Comparison of ENCODE assay signal across 20 mouse cellular contexts in genomic region chr15:102023888-102024287, GRCm38 (mm10). TPM values are rescaled to one million over a fixed set of nuclear protein-coding genes. Genes with fewer than 3 reads are reported as not detected.
DNase-seq lines count a peak whose midpoint lies in the region; ATAC-seq and TF ChIP-seq lines count a peak whose summit lies in the region.
"Had no signal": no experiment of that assay in that cellular context is flagged by ENCODE, and none has a peak within 500 bp of the region (broad histone marks: within the 10 kb centered on the region; RNA-seq: fewer than 3 reads in every experiment).

No protein-coding gene starts in this region.

- no peak for TF ChIP-seq POLR2A in lung, adult 2 months (IDR thresholded peaks at IDR 0.05; ENCODE audit: borderline replicate concordance, extremely low read depth, low read depth, low read length)

- intact Hi-C loops in heart, postnatal 14 days (cut with DNase I) = no loop called here

- no peak for ATAC-seq in heart, postnatal 0 days (ENCODE audit: insufficient read depth, low read depth)
- ATAC-seq in embryonic facial prominence, embryonic 14.5 days (ENCODE audit: low read depth) = no peak
- ATAC-seq in stomach, embryonic 15.5 days (ENCODE audit: insufficient read depth, low FRiP score, low read depth) = no peak
- ATAC-seq: liver, postnatal 0 days; midbrain, embryonic 15.5 days had no signal

- WGBS in heart, postnatal 0 days = 33% methylated on average over 8 of the region's 8 CpGs
- WGBS in lung, adult 2 months = 30% methylated on average over 8 of the region's 8 CpGs
- WGBS in embryonic facial prominence, embryonic 14.5 days = 58% methylated on average over 8 of the region's 8 CpGs
- 55% methylated on average over 8 of the region's 8 CpGs for WGBS in stomach, embryonic 15.5 days

- peaks cover 9% of the 10 kb centered on the region; the same call in 1 of the 2 replicates for H3K27me3 ChIP-seq in heart, postnatal 0 days (ENCODE audit: control insufficient read depth, insufficient read depth, low read length)
- peaks cover 31% of the 10 kb centered on the region for H3K27me3 ChIP-seq in embryonic facial prominence, embryonic 14.5 days (replicated peaks; ENCODE audit: control insufficient read depth, insufficient read depth, low read length)
- no peaks in the 10 kb centered on the region for H3K27me3 ChIP-seq in stomach, embryonic 15.5 days (replicated peaks)

- H3K4me2 ChIP-seq in heart, postnatal 0 days (ENCODE audit: low read depth, low read length) = no peak overlapping the region
- H3K4me2 ChIP-seq in embryonic facial prominence, embryonic 14.5 days (ENCODE audit: low read depth, low read length) = no peak overlapping the region
- no peak overlapping the region for H3K4me2 ChIP-seq in stomach, embryonic 15.5 days
- H3K4me2 ChIP-seq: forebrain, embryonic 12.5 days; midbrain, embryonic 15.5 days; neural tube, embryonic 15.5 days had no signal

- peaks cover 15% of the 10 kb centered on the region for H3K4me1 ChIP-seq in heart, postnatal 0 days (ENCODE audit: control insufficient read depth, insufficient read depth)
- H3K4me1 ChIP-seq in lung, adult 2 months (ENCODE audit: control insufficient read depth, insufficient read depth, low read length) = peaks cover 7% of the 10 kb centered on the region
- peaks cover 25% of the 10 kb centered on the region for H3K4me1 ChIP-seq in embryonic facial prominence, embryonic 14.5 days (ENCODE audit: control insufficient read depth, insufficient read depth, low read length)
- peaks cover 37% of the 10 kb centered on the region for H3K4me1 ChIP-seq in stomach, embryonic 15.5 days

- TF ChIP-seq EP300 in heart, postnatal 0 days (IDR thresholded peaks at IDR 0.05; ENCODE audit: low read depth) = no peak

- H3K4me3 ChIP-seq in heart, postnatal 0 days (ENCODE audit: low read depth, low read length) = no peak overlapping the region
- H3K4me3 ChIP-seq in lung, adult 2 months (replicated peaks; ENCODE audit: extremely low read depth, low read depth, low read length) = no peak overlapping the region
- no peak overlapping the region for H3K4me3 ChIP-seq in embryonic facial prominence, embryonic 14.5 days (ENCODE audit: low read depth, low read length)
- H3K4me3 ChIP-seq in stomach, embryonic 15.5 days (replicated peaks) = no peak overlapping the region
- H3K4me3 ChIP-seq: forebrain, embryonic 12.5 days; midbrain, embryonic 15.5 days; neural tube, embryonic 15.5 days had no signal

- no peaks in the 10 kb centered on the region for H3K36me3 ChIP-seq in heart, postnatal 0 days (replicated peaks; ENCODE audit: control insufficient read depth, insufficient read depth, low read length)
- no peaks in the 10 kb centered on the region for H3K36me3 ChIP-seq in embryonic facial prominence, embryonic 14.5 days (ENCODE audit: control insufficient read depth, insufficient read depth, low read length)
- H3K36me3 ChIP-seq in stomach, embryonic 15.5 days = no peaks in the 10 kb centered on the region
- H3K36me3 ChIP-seq: forebrain, embryonic 12.5 days; midbrain, embryonic 15.5 days; neural tube, embryonic 15.5 days had no signal

- peak; percentile 49 for DNase-seq in heart, postnatal 0 days (ENCODE audit: low spot score)
- DNase-seq in heart, postnatal 14 days = no peak
- peak; percentile 14 for DNase-seq in lung, adult 2 months
- DNase-seq in lung, postnatal 10 days = no peak
- DNase-seq in embryonic facial prominence, embryonic 14.5 days (ENCODE audit: low spot score) = peak; percentile 30
- no peak for DNase-seq in left cerebral cortex, adult 9 months (ENCODE audit: low spot score in 2 of 2)
- DNase-seq: cerebellum, adult 18-20 months; cerebellum, postnatal 25 days; embryo, embryonic 11 days; gastrocnemius, postnatal 10 days; heart, adult 11 months; kidney, postnatal 14 days; left cerebral cortex, postnatal 4 days; liver, postnatal 0 days; right cerebral cortex, postnatal 25 days; thymus, postnatal 25 days had no signal

- TF ChIP-seq CTCF in heart, postnatal 0 days (IDR thresholded peaks at IDR 0.05; ENCODE audit: low read depth) = no peak
- no peak for TF ChIP-seq CTCF in lung, adult 2 months (IDR thresholded peaks at IDR 0.05; ENCODE audit: insufficient read depth, low read length)

- H3K9ac ChIP-seq in heart, postnatal 0 days (replicated peaks; ENCODE audit: low read depth, low read length) = no peak overlapping the region
- H3K9ac ChIP-seq in embryonic facial prominence, embryonic 14.5 days (ENCODE audit: low read depth, low read length) = no peak overlapping the region
- no peak overlapping the region for H3K9ac ChIP-seq in stomach, embryonic 15.5 days
- H3K9ac ChIP-seq: forebrain, embryonic 12.5 days; liver, postnatal 0 days; midbrain, embryonic 15.5 days; neural tube, embryonic 15.5 days had no signal

- no peaks in the 10 kb centered on the region for H3K9me3 ChIP-seq in heart, postnatal 0 days (replicated peaks; ENCODE audit: control insufficient read depth, low read length)
- no peaks in the 10 kb centered on the region for H3K9me3 ChIP-seq in embryonic facial prominence, embryonic 14.5 days (ENCODE audit: control insufficient read depth, low read length)
- H3K9me3 ChIP-seq in stomach, embryonic 15.5 days = no peaks in the 10 kb centered on the region
- H3K9me3 ChIP-seq: forebrain, embryonic 12.5 days; midbrain, embryonic 15.5 days; neural tube, embryonic 15.5 days had no signal

- H3K27ac ChIP-seq in heart, postnatal 0 days (ENCODE audit: low read depth) = peak overlapping the region; percentile 32; the same call in 1 of the 2 replicates
- H3K27ac ChIP-seq in embryonic facial prominence, embryonic 14.5 days (replicated peaks; ENCODE audit: low read depth, low read length) = no peak overlapping the region
- peak overlapping the region; percentile 82 for H3K27ac ChIP-seq in stomach, embryonic 15.5 days
- H3K27ac ChIP-seq: forebrain, embryonic 12.5 days; midbrain, embryonic 15.5 days; neural tube, embryonic 15.5 days had no signal

RNA-seq across cellular contexts. Expression of gene Krt18, which starts 4.1 kb away (rescaled TPM):
- 12.9 and 75.9 TPM in 2 replicates for total RNA-seq in heart, postnatal 0 days (2014; rRNA removed; ENCODE audit: low replicate concordance)
- polyA plus RNA-seq in heart, postnatal 0 days (2015; fragmentation: Nextera tagmentation; extraction: Ambion mirVana) = 15.0 and 15.3 TPM in 2 replicates
- 10 to 100 TPM in 1 of 2 experiments, 1 to 10 TPM in 1; 4.9 to 10.4 TPM for total RNA-seq in heart, postnatal 14 days (2021)
- 62.6 and 63.8 TPM in 2 replicates for polyA plus RNA-seq in lung, adult 2 months (2012; rRNA removed)
- polyA plus RNA-seq in embryonic facial prominence, embryonic 14.5 days (2014; fragmentation: Nextera tagmentation; extraction: Ambion mirVana) = 61.0 and 70.0 TPM in 2 replicates
- polyA plus RNA-seq in stomach, embryonic 15.5 days (2015; fragmentation: Nextera tagmentation; extraction: Ambion mirVana) = 448 and 512 TPM in 2 replicates

RNA-seq across cellular contexts. Expression of gene Krt8, which starts 19.6 kb away (rescaled TPM):
- total RNA-seq in heart, postnatal 0 days (2014; rRNA removed; ENCODE audit: low replicate concordance) = 19.0 and 110 TPM in 2 replicates
- polyA plus RNA-seq in heart, postnatal 0 days (2015; fragmentation: Nextera tagmentation; extraction: Ambion mirVana) = 7.2 and 10.0 TPM in 2 replicates
- 1 to 10 TPM; 4.2 to 7.0 TPM for total RNA-seq in heart, postnatal 14 days (2021)
- polyA plus RNA-seq in lung, adult 2 months (2012; rRNA removed) = 128 and 147 TPM in 2 replicates
- polyA plus RNA-seq in embryonic facial prominence, embryonic 14.5 days (2014; fragmentation: Nextera tagmentation; extraction: Ambion mirVana) = 69.1 and 105 TPM in 2 replicates
- polyA plus RNA-seq in stomach, embryonic 15.5 days (2015; fragmentation: Nextera tagmentation; extraction: Ambion mirVana) = 916 and 929 TPM in 2 replicates

RNA-seq across cellular contexts. Expression of gene Eif4b, which starts 49.7 kb away (rescaled TPM):
- total RNA-seq in heart, postnatal 0 days (2014; rRNA removed; ENCODE audit: low replicate concordance) = 109 and 110 TPM in 2 replicates
- 40.6 and 46.0 TPM in 2 replicates for polyA plus RNA-seq in heart, postnatal 0 days (2015; fragmentation: Nextera tagmentation; extraction: Ambion mirVana)
- 100 to 1,000 TPM; 130 to 147 TPM for total RNA-seq in heart, postnatal 14 days (2021)
- polyA plus RNA-seq in lung, adult 2 months (2012; rRNA removed) = 47.3 and 87.1 TPM in 2 replicates
- polyA plus RNA-seq in embryonic facial prominence, embryonic 14.5 days (2014; fragmentation: Nextera tagmentation; extraction: Ambion mirVana) = 123 and 141 TPM in 2 replicates
- 107 and 116 TPM in 2 replicates for polyA plus RNA-seq in stomach, embryonic 15.5 days (2015; fragmentation: Nextera tagmentation; extraction: Ambion mirVana)

Comparison
In these comparisons a context has a peak if more than half of its experiments do, and no peak if none do; other contexts are left out.
1. DNase-seq: peak in heart, postnatal 0 days (single experiment), lung, adult 2 months (single experiment) and embryonic facial prominence, embryonic 14.5 days (single experiment); none in heart, postnatal 14 days (0 of 2), lung, postnatal 10 days (single experiment) and left cerebral cortex, adult 9 months (0 of 2).